Mouse (Mus musculus) naive thymus-derived CD4-positive, alpha-beta T cell, adult 2 months (primary cell): ENCODE data around the gene Gm3115.
"Not testable (repeated sequence)": the region's sequence is repeated elsewhere in the genome, so short reads cannot be mapped to it uniquely, and the experiment has no call there.

Experiments
- DNase-seq: peaks from one replicate; pipeline ENCODE4 v3.0.0-alpha.2; 2011; ENCODE audit warnings: low read depth

The Gm3115 gene

GRCm38 (mm10) chr14:4083820-4084219, at the start of gene Gm3115:
Gene Gm3115, plus strand, starts transcription at chr14:4084120.
- DNase-seq = not testable (repeated sequence)

GRCm38 (mm10) chr14:4110426-4110825, 26.5 kb downstream of the Gm3115 start, which contains the start of gene Gm8108:
Gene Gm8108, plus strand, starts transcription at chr14:4110526.
- not testable (repeated sequence) for DNase-seq

GRCm38 (mm10) chr14:4141646-4142045, 57.7 kb downstream of the Gm3115 start:
- not testable (repeated sequence) for DNase-seq
